Mouse (Mus musculus): Measurements from ENCODE around the gene Strap.

DNA sequence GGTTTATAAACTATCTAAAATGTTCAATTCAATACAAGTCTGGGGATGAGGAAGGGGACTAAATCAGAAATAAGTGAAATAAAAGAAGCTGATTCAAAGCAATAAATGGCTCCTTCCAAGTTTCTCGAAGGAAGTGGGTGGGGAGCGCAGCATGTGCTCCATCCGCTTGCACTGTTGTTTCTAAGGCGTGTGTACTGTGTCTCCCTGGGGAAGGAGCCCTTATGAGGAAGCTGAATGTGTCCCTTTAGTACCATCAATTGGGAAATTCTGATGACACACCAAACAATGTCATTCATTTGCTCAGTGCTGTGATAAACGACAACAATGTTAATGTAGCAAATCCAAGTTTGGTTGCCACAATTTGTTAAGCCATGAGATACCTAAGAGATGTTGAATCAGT is 47.2 kb upstream of the Strap start:
- TF ChIP-seq CTCF (IDR thresholded peaks at IDR 0.05; ENCODE audit: extremely low read depth, insufficient read depth, insufficient read length, insufficient replicate concordance) (no peak), POLR2A (IDR thresholded peaks at IDR 0.05; ENCODE audit: low read depth, low read length) (no peak)
